Mouse (Mus musculus) embryonic fibroblast, embryonic 13.5 days (primary cell): ENCODE measurements at regions not wholly inside any gene's neighbourhood (a gene's known extent, or its start where the extent isn't known, plus 50 kb on each side); places are given as distances from the start of the nearest gene placed in this dataset.

Experiments
- CTCF ChIP-seq: IDR thresholded peaks from 2 replicates; pipeline ENCODE4 v1.5.1; 2011; ENCODE audit warnings: mild to moderate bottlenecking, control low read depth, low read length, moderate library complexity, borderline replicate concordance; ENCODE audit not compliant: insufficient read depth
- POLR2A ChIP-seq: IDR thresholded peaks from 2 replicates; pipeline ENCODE4 v1.6.1; 2011; ENCODE audit warnings: low read depth, mild to moderate bottlenecking, control low read depth, low read length, moderate library complexity

GRCm38 (mm10) chr19:54115335-54115734 is 71.4 kb downstream of the Adra2a start:
- TF ChIP-seq CTCF (no peak), POLR2A (no peak)
